Mouse (Mus musculus): ENCODE results near the gene Tmem141.

Gene Tmem141

GRCm38 (mm10) chr2:25583571-25583970 is 38.2 kb downstream of the Tmem141 start:
- Histone ChIP-seq H3K27me3 (ENCODE audit: insufficient read depth, low read length) (peaks cover 34% of the 10 kb centered on the region), H3K9me3 (ENCODE audit: low read length) (no peaks in the 10 kb centered on the region), H3K36me3 (ENCODE audit: insufficient read depth, low read length) (peaks cover 65% of the 10 kb centered on the region), H3K4me3 (replicated peaks; ENCODE audit: low read length) (no peak overlapping the region), H3K4me1 (replicated peaks; ENCODE audit: low read depth, low read length) (peaks cover 59% of the 10 kb centered on the region)
- TF ChIP-seq POU5F1 (IDR thresholded peaks at IDR 0.05; ENCODE audit: borderline replicate concordance, low read length) (no peak), NANOG (IDR thresholded peaks at IDR 0.05; ENCODE audit: borderline replicate concordance, low read length) (no peak), CTCF (conservative IDR thresholded peaks at IDR 0.05; ENCODE audit: low read length) (no peak)

GRCm38 (mm10) chr2:25583120-25583481 is 38.7 kb downstream of the Tmem141 start:
- Histone ChIP-seq H3K9me3 (ENCODE audit: low read length) (no peaks in the 10 kb centered on the region), H3K36me3 (ENCODE audit: insufficient read depth, low read length) (peaks cover 61% of the 10 kb centered on the region), H3K4me1 (replicated peaks; ENCODE audit: low read depth, low read length) (peaks cover 63% of the 10 kb centered on the region), H3K27me3 (ENCODE audit: insufficient read depth, low read length) (peaks cover 39% of the 10 kb centered on the region), H3K4me3 (replicated peaks; ENCODE audit: low read length) (peak overlapping the region; percentile 5; the same call in 1 of the 2 replicates)
- no peak for TF ChIP-seq POU5F1 (IDR thresholded peaks at IDR 0.05; ENCODE audit: borderline replicate concordance, low read length)
- no peak for TF ChIP-seq CTCF (conservative IDR thresholded peaks at IDR 0.05; ENCODE audit: low read length)
- TF ChIP-seq NANOG (IDR thresholded peaks at IDR 0.05; ENCODE audit: borderline replicate concordance, low read length) = no peak

DNA sequence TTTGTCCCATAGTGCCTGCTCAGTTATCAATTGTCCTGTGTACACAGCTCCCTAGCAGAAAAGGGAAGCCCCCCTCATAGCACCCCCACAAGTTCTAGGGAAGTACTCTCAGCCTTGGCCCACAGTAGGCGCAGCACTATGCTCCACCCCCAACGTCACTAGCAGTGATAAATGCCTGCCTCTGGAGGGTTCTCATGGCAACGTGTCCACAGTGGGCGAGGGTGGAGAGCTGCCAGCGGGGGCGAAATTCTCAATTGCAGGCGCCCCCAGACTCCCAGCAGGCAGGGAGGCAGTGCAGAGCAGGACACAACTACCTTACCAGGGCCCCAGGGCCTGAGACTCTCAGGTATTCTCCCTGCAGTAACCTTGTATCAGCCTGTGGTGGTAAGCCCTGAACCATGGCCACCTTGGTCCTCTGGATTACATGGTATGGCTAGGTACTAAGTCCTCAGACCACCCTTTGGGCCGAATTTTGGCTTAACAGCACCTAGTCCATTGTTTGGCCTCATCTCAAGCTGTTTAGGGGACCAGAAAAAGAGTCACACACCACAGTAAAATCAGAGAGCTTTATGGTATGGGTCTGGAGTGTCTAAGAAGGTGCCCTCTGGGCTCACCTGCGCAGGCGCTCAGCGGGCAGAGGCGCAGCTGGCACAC is 39.2 kb downstream of the Tmem141 start:
- Histone ChIP-seq H3K9me3 (ENCODE audit: low read length) (no peaks in the 10 kb centered on the region), H3K27me3 (ENCODE audit: insufficient read depth, low read length) (peaks cover 44% of the 10 kb centered on the region), H3K4me3 (replicated peaks; ENCODE audit: low read length) (peak overlapping the region; percentile 5; the same call in 1 of the 2 replicates), H3K4me1 (replicated peaks; ENCODE audit: low read depth, low read length) (peaks cover 65% of the 10 kb centered on the region), H3K36me3 (ENCODE audit: insufficient read depth, low read length) (peaks cover 56% of the 10 kb centered on the region)
- TF ChIP-seq POU5F1 (IDR thresholded peaks at IDR 0.05; ENCODE audit: borderline replicate concordance, low read length) = no peak
- no peak for TF ChIP-seq CTCF (conservative IDR thresholded peaks at IDR 0.05; ENCODE audit: low read length)
- no peak for TF ChIP-seq NANOG (IDR thresholded peaks at IDR 0.05; ENCODE audit: borderline replicate concordance, low read length)

DNA sequence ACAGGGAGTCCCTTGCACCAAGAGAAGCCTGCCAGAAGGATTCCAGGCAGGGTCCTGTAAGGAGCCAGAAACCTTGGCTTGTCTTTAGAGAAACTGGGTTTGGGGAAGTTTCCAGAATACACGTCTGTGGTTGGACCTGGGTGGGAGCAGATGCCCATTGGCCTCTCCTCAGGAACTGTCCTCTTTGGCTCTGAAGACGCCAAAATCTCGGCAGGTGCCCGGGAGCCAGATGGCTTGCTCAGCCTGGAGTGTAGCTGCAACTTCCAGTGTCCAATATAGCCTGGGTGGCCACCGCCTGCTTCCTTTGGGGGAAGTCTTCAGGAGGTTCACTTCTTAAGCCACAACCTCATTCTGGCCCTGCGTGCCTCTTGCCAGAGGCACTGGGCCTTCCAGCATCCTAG is 39.9 kb downstream of the Tmem141 start:
- Histone ChIP-seq H3K4me3 (replicated peaks; ENCODE audit: low read length) (no peak overlapping the region), H3K27me3 (ENCODE audit: insufficient read depth, low read length) (peaks cover 51% of the 10 kb centered on the region), H3K4me1 (replicated peaks; ENCODE audit: low read depth, low read length) (peaks cover 67% of the 10 kb centered on the region), H3K9me3 (ENCODE audit: low read length) (no peaks in the 10 kb centered on the region), H3K36me3 (ENCODE audit: insufficient read depth, low read length) (peaks cover 49% of the 10 kb centered on the region)
- TF ChIP-seq CTCF (conservative IDR thresholded peaks at IDR 0.05; ENCODE audit: low read length) (no peak), POU5F1 (IDR thresholded peaks at IDR 0.05; ENCODE audit: borderline replicate concordance, low read length) (no peak), NANOG (IDR thresholded peaks at IDR 0.05; ENCODE audit: borderline replicate concordance, low read length) (no peak)

DNA sequence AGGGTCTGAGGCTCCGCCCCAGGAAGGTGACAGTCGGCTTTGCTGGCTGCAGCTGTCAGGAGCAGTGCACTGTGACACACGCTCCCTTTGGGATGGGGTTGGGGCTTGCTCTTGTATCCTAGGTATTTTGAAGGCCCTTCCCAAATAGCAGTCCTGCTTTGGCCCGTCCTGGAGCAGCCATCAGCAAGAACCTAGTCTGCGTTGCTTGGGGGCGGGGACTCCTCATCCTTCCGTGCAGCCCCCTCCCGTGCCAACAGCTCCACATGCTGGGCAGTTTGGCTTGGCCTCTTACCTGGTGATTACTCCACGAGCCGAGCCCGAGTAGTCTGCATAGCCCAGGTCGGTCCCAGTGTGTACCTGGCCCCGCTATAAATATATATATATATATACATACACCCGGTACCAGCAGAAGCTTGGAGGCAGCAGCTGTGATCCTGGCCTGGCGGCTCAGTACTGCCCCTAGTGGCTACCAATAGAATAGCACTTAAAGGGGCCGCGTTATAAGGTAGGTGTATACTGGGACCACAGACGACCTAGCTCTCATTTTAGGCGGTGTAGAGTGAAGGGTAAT is 40.4 kb downstream of the Tmem141 start, which contains the start of gene Ajm1:
Ajm1 (minus strand) TSS at position 464 of the 571 bp plus-strand sequence.
- Histone ChIP-seq H3K4me1 (replicated peaks; ENCODE audit: low read depth, low read length) (peaks cover 72% of the 10 kb centered on the region), H3K36me3 (ENCODE audit: insufficient read depth, low read length) (peaks cover 44% of the 10 kb centered on the region), H3K9me3 (ENCODE audit: low read length) (no peaks in the 10 kb centered on the region), H3K4me3 (replicated peaks; ENCODE audit: low read length) (peak within 1 kb of the TSS; percentile 46; the same call in 1 of the 2 replicates), H3K27me3 (ENCODE audit: insufficient read depth, low read length) (peaks cover 56% of the 10 kb centered on the region)
- TF ChIP-seq NANOG (IDR thresholded peaks at IDR 0.05; ENCODE audit: borderline replicate concordance, low read length) = no peak
- peak; percentile 97 for TF ChIP-seq CTCF (conservative IDR thresholded peaks at IDR 0.05; ENCODE audit: low read length)
- no peak for TF ChIP-seq POU5F1 (IDR thresholded peaks at IDR 0.05; ENCODE audit: borderline replicate concordance, low read length)

DNA sequence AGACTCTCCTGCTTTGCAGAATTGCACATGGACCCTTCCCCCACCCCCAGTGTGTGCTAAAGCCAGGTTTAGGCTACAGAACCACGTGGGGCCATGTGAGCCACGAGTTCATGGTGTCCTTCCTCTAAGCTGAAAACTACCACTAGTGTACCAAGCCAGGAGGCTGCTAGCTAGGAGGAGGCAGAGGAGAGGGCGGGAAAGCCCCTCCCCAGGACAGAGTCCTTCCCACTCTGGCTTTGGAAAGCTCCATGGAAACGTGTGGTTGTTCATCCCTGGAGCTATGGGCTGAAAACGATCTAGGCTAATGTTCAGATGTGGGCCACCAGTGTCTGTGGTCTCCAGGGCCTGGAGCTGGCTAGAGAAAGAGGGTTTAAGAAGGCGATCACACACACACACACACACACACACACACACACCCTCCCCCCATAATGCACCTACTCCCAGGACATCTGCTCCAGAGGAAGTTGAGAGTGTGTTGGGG is 41.1 kb downstream of the Tmem141 start:
- Histone ChIP-seq H3K9me3 (ENCODE audit: low read length) (no peaks in the 10 kb centered on the region), H3K4me1 (replicated peaks; ENCODE audit: low read depth, low read length) (peaks cover 80% of the 10 kb centered on the region), H3K36me3 (ENCODE audit: insufficient read depth, low read length) (peaks cover 36% of the 10 kb centered on the region), H3K4me3 (replicated peaks; ENCODE audit: low read length) (peak overlapping the region; percentile 46; the same call in 1 of the 2 replicates), H3K27me3 (ENCODE audit: insufficient read depth, low read length) (peaks cover 63% of the 10 kb centered on the region)
- TF ChIP-seq CTCF (conservative IDR thresholded peaks at IDR 0.05; ENCODE audit: low read length) (no peak), NANOG (IDR thresholded peaks at IDR 0.05; ENCODE audit: borderline replicate concordance, low read length) (no peak), POU5F1 (IDR thresholded peaks at IDR 0.05; ENCODE audit: borderline replicate concordance, low read length) (no peak)

DNA sequence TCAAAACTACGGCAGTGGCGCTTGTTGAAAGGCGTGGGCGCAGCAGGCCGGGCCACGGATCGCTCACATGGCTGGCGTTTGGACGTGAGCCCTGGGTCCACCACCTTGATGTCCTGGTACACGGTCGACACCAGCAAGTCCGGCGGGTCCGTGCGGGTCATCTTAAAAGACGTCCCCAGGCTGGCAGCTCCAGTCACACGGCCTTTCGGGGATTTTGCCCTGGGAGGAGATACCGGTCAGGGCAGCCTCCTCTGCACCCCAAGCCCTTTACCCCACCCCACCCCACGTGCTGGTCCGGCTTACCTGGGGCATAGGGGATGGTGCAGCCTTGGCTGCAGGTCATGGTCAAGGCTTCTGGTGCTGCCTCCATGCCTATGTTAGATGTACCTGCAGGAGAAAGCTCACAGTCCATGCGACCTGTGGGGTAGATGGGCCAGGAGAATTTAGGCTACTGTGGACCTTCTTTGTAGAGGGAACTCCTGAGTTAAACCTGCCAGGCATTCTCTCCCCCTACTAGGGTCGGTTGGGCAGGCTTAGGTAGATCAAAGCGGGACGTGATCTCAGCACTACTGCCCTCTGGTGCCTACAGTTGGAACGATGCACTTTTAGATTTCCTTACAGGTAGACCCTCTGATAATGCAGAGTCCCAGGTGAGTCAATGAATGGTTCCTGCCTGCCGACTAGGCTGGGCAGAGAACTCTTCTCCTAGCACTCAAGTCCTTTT is 41.9 kb downstream of the Tmem141 start:
- Histone ChIP-seq H3K9me3 (ENCODE audit: low read length) (no peaks in the 10 kb centered on the region), H3K4me1 (replicated peaks; ENCODE audit: low read depth, low read length) (peaks cover 83% of the 10 kb centered on the region), H3K4me3 (replicated peaks; ENCODE audit: low read length) (peak overlapping the region; percentile 69), H3K36me3 (ENCODE audit: insufficient read depth, low read length) (peaks cover 29% of the 10 kb centered on the region), H3K27me3 (ENCODE audit: insufficient read depth, low read length) (peaks cover 67% of the 10 kb centered on the region)
- TF ChIP-seq CTCF (conservative IDR thresholded peaks at IDR 0.05; ENCODE audit: low read length) (peak; percentile 57), POU5F1 (IDR thresholded peaks at IDR 0.05; ENCODE audit: borderline replicate concordance, low read length) (no peak), NANOG (IDR thresholded peaks at IDR 0.05; ENCODE audit: borderline replicate concordance, low read length) (no peak)
